Mouse (Mus musculus): ENCODE data around the gene Dclk1. TPM values are rescaled to one million over a fixed set of nuclear protein-coding genes. Genes with fewer than 3 reads are reported as not detected.

The Dclk1 gene
- polyA plus RNA-seq, 2 experiments from 2014 or later = 0.12 to 0.87 TPM

- ATAC-seq = no peak
These were observed 23.9 kb downstream of the Dclk1 start for GRCm38 (mm10) chr3:55266091-55266490.

GRCm38 (mm10) chr3:55269802-55270201 is 27.6 kb downstream of the Dclk1 start:
- ATAC-seq = no peak

- no peak for ATAC-seq
These were observed 28.2 kb downstream of the Dclk1 start for GRCm38 (mm10) chr3:55270345-55270744.

GRCm38 (mm10) chr3:55270920-55271319 is 28.8 kb downstream of the Dclk1 start:
- ATAC-seq = no peak

- no peak for ATAC-seq
These were observed 30.4 kb downstream of the Dclk1 start for GRCm38 (mm10) chr3:55272536-55272935.

GRCm38 (mm10) chr3:55276446-55276845 is 34.3 kb downstream of the Dclk1 start:
- ATAC-seq = no peak

- no peak for ATAC-seq
These were observed 34.7 kb downstream of the Dclk1 start for GRCm38 (mm10) chr3:55276851-55277250.

- ATAC-seq = no peak
These were observed 35.7 kb downstream of the Dclk1 start for GRCm38 (mm10) chr3:55277829-55278228.

GRCm38 (mm10) chr3:55279923-55280322 is 37.8 kb downstream of the Dclk1 start:
- ATAC-seq = no peak

GRCm38 (mm10) chr3:55280471-55280870 is 38.3 kb downstream of the Dclk1 start:
- no peak for ATAC-seq

- no peak for ATAC-seq
These were observed 42.1 kb downstream of the Dclk1 start for GRCm38 (mm10) chr3:55284215-55284614.

GRCm38 (mm10) chr3:55288726-55289125 is 46.6 kb downstream of the Dclk1 start:
- ATAC-seq = no peak

GRCm38 (mm10) chr3:55291964-55292363 is 49.8 kb downstream of the Dclk1 start:
- ATAC-seq = no peak

GRCm38 (mm10) chr3:55292783-55293430 is 50.7 kb downstream of the Dclk1 start:
- ATAC-seq = no peak

- ATAC-seq = no peak
These were observed 63.5 kb downstream of the Dclk1 start for GRCm38 (mm10) chr3:55305653-55306052.

- ATAC-seq = no peak
These were observed 65.5 kb downstream of the Dclk1 start for GRCm38 (mm10) chr3:55307553-55308177.

- no peak for ATAC-seq
These were observed 67.8 kb downstream of the Dclk1 start for GRCm38 (mm10) chr3:55309961-55310360.

- no peak for ATAC-seq
These were observed 73.7 kb downstream of the Dclk1 start for GRCm38 (mm10) chr3:55315827-55316226.

- ATAC-seq = no peak
These were observed 75.9 kb downstream of the Dclk1 start for GRCm38 (mm10) chr3:55318021-55318420.

GRCm38 (mm10) chr3:55320572-55320971 is 78.4 kb downstream of the Dclk1 start:
- no peak for ATAC-seq

GRCm38 (mm10) chr3:55324029-55324428 is 81.9 kb downstream of the Dclk1 start:
- ATAC-seq = no peak

GRCm38 (mm10) chr3:55330496-55330895 is 88.3 kb downstream of the Dclk1 start:
- no peak for ATAC-seq

- no peak for ATAC-seq
These were observed 89.5 kb downstream of the Dclk1 start for GRCm38 (mm10) chr3:55331694-55332093.

- ATAC-seq = no peak
These were observed 91.3 kb downstream of the Dclk1 start for GRCm38 (mm10) chr3:55333511-55333910.

GRCm38 (mm10) chr3:55336895-55337294 is 94.7 kb downstream of the Dclk1 start:
- ATAC-seq = no peak

Data from activated CD4-positive, CD25-positive, alpha-beta regulatory T cell, adult 4 months (primary cell).